Mouse (Mus musculus) frontal cortex, postnatal 36 days (tissue): ENCODE measurements around the gene Scn1b.
A peak's percentile ranks its signal among the peaks of the same experiment; 100 is the strongest.

ENCODE experiments used
- DNase-seq, 2 experiments: peaks; one replicate each; pipeline ENCODE4 v3.0.0; 2022; ENCODE audit warnings: low spot score in 2 of 2

The Scn1b gene

DNA sequence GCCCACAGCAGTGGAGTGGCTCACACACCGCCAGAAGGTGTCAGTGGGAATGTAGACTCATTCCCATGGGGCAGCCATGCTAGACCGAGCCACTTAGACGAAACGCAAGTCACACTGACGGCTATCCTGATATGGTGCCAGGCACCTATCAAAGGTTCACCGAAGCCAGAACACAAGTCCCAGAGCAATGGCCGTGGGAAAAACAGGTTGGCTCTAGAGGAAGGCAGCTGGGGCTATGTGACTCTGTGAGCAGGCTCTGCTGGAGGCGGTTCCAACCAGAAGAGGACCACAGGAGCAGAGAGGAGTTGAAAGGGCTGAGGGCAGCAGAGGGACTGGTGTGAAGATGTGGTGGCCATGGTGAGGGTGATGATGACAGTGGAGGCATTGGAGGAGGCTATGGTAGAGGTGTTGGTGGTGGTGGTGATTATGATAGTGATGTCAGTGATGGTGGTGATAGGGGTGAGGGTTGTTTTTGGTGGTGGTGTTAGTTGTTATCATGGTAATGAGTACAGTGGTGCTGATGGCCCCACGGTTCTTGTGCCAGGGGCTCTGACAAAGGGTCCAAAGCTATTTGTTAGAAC is 40.5 kb downstream of the Scn1b start:
- DNase-seq, result no peak

DNA sequence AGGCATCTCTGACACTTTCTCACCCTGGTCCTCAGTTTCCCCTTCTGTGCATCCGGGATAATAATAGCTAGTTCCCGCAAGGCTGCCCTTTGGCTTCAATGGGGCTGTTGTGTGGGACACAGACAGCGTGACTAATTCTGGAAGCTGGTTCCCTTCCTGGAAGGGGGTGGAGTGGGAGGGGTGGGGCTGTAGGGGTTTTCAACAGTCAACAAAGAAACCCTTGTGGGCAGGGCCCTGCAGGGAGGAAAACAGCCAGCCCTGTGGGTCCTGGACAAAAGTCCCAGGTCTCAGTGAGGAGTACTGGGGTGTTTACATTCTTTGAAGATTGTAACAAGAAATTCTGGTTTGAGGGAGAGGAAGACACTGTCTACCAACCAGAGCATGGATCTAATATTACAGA is 41.6 kb downstream of the Scn1b start:
- peak in 1 of 2 experiments; percentile 30 for DNase-seq

DNA sequence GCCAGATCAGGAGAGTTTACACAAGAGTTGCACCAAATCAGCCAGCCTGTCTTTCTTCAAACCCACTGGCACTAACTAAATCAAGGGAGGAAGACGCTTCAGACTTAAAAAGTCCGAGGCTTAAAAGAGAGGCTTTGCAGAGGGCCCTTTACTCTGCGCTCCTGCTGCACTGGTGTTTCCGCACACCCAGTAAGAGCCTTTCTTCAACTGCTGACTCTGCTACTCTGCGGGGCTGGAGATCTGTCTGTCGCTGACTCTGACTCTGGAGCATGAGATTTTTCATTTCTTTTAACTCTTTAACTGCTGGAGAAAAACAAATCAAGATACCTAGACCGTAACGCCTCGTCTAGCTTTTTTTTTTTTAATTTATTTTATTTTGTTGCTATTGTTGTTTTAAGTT is 42.7 kb downstream of the Scn1b start:
- DNase-seq, result no peak

DNA sequence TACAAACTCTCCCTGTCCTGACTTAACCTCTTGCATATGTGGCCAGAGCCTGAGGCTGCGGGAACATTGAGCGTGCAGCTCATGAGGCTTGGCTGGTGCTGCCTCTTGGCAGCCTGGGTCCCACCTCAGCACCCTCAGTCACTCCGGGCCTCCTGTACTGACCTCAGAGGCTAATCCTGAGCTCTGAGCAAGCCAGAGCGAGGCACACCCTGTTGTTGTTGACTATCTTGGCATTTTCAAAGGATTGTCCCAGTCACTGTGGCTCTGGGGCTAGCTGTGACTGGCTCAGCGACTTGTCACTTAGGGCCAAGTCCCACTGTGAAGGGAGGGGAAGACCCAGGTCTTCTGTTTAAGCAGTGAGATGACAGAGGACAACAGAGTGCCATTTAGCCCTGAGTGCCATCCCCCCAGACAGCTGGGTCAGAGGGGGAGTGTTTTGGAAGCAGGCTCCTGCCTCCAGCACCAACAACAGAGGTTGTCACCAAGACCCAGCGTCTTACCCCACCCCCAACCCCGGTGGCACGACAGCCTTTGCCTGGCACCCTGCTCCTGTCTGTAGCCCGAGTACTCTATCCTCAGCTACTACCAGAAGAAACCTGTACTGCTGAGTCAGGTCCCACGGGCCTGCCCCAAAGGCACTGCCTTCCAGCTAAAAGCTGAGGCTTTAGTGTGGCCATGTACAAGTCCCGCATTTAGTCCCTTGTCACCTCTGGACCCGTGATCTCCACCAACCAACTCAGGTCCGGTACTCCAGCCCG is 43.8 kb downstream of the Scn1b start:
- peak in 1 of 2 experiments; percentile 38 for DNase-seq

DNA sequence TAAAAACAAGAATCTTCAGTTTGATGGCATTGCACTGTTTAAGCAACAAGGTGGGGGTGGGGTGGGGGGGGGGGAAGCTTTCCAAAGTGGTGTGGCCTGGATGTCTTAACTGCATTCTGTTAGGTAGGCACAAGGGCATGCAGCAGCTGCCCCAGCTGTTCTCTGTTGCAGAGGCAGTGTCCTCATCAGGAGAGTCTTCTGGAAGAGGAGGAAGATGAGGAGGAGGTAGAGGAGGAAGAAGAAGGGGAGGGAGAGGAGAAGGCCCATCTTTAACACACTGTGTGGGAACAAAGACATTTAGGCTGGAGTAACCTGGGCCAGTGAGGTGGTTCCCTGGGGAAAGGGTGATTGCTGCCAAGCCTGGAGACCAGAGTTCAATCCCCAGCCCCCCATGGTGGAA is 44.7 kb downstream of the Scn1b start:
- DNase-seq, result no peak

GRCm38 (mm10) chr7:31081106-31081505 is 45.7 kb downstream of the Scn1b start:
- DNase-seq, result no peak

DNA sequence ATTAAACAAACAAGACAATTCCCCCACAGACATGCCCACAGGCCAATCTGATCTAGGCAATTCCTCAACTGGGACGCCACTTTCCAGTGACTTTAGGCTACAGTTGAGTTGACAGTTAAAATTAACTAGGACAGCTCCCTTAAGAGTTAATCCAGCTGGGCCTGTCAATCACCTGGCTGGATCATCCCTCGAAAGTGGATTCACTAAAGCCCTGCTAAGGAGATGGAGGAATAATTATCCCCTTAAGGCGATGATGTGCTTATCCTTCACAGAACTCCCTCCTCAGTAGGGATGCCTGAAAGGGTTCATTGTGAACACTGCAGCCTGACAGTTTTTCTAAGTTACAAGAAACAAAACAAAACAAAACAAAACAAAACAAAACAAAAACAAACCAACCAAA is 46.2 kb downstream of the Scn1b start:
- DNase-seq, result no peak

GRCm38 (mm10) chr7:31079670-31080069 is 47.1 kb downstream of the Scn1b start:
- DNase-seq, result no peak

GRCm38 (mm10) chr7:31077885-31078445 is 48.8 kb downstream of the Scn1b start:
- peak; percentile 55 to 78 for DNase-seq

- peak; percentile 33 to 47 for DNase-seq
These were observed 49.3 kb downstream of the Scn1b start for GRCm38 (mm10) chr7:31077470-31077869.

GRCm38 (mm10) chr7:31076492-31076891 is 50.3 kb downstream of the Scn1b start, which contains the start of gene Fxyd3:
Gene Fxyd3, minus strand, starts transcription at chr7:31076704.
- DNase-seq, result no peak

- DNase-seq, result no peak
These were observed 52.1 kb downstream of the Scn1b start for GRCm38 (mm10) chr7:31074713-31075069.

GRCm38 (mm10) chr7:31074061-31074712 is 52.6 kb downstream of the Scn1b start:
- DNase-seq, result peak in 1 of 2 experiments; percentile 36

- no peak for DNase-seq
These were observed 53.3 kb downstream of the Scn1b start for GRCm38 (mm10) chr7:31073546-31073945.

DNA sequence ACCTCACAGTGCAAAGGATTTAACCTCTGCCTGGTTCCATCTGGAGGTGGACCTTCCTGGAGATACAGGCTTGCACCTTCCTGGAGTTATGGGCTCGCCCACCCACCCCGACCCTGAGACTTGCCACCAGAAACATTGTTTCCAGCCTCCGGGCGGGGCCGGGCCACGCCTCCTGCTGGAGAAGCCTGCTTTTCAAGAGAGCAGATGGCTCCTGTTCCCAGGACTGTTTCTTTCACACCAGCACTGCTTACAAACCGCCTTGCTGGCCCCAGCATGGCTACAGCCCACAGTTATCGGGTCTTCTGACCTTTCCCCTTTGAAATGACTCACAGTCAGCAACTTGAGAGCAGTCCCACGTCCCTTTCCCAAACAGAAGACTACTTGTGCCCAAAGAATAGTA is 54.5 kb downstream of the Scn1b start:
- no peak for DNase-seq

DNA sequence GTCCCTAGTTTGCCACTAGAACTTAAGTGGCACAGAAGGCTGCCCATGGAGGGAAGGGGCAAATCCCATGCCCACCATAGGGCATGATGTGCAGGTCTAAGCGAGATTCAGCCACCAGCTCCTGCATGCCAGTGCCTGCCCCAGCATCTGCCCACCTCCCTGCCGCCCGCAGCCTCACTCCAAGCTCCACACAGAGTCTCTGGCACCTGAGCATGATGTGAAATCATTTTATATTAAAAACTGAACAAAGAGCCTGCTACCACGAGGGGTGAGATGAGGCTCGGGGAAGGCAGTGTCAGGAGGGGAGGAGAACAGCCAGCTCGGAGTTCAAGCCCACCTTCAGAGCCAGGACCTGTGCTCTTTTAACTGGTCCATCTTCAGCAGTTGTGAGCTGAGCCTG is 56.5 kb downstream of the Scn1b start:
- no peak for DNase-seq

DNA sequence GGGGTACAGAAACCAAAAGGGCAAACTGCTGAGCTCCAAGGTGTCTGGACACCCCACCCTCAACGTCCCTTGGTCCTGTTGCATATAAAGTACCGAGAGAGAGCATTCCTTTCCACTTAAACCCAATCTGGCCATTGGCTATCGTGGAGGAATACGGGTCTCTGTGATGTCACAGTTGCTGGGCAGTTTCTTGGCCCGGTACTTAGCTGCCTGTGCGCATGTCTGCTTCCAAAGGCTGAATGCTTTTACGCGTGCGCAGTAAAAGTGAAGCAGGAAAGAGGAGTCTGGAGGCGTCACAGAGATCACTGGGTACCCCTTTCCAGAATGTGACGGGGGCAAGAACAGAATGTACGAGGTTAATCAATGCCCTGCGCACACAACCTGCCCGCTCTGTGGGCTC is 57.3 kb downstream of the Scn1b start:
- no peak for DNase-seq

- peak in 1 of 2 experiments; percentile 48 for DNase-seq
These were observed 59.0 kb downstream of the Scn1b start for GRCm38 (mm10) chr7:31067836-31068235.
